Mouse (Mus musculus): ENCODE data around the gene Sepsecs. TPM values are rescaled to one million over a fixed set of nuclear protein-coding genes. Genes with fewer than 3 reads are reported as not detected.
A peak's percentile ranks its signal among the peaks of the same experiment; 100 is the strongest.
"Not testable (repeated sequence)": the region's sequence is repeated elsewhere in the genome, so short reads cannot be mapped to it uniquely, and the experiment has no call there.

The Sepsecs gene
- polyA plus RNA-seq (2012; rRNA removed): 6.3 and 10.8 TPM in 2 replicates

DNA sequence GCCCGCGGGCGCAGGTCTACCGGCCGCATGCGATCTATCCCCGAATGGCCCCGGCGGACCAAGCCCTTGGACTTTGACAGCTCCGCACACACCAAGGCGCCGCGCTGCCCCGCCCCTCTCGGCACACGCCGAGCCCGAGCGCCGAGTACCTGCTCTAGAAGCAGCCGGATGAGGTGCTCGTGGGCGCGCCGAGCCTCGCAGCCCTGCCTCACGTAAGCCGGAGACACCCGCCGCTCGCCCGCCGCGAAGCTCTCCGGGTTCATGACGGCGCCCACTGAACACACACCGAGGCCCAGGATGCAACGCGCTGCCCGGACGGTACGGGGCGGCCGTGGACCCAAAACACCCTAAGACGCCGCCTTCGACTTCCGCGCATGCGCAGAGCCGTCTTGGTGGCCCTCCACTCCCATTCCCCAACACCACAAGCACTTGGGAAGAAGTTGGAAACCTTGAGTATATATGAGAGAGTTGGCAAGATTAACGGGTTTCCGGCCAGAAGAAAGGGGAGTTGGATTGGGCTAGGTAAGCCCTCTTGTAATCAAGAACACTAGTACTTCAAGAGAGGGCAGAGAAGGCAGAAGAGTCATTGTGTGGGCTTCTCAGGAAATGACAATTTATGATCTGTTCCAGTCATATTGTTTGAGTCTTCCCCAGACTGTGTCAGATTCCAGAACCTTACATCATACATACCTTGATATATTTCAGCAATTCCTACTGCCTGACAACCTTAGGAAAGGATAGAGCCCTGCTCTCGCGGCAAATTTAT is at the start of gene Sepsecs:
TSS of gene Sepsecs (minus strand) at position 283 of the 766 bp plus-strand sequence.
- 5% methylated on average over 56 of the region's 56 CpGs for WGBS
- DNase-seq (ENCODE audit: low read depth, low spot score): peak; percentile 60

DNA sequence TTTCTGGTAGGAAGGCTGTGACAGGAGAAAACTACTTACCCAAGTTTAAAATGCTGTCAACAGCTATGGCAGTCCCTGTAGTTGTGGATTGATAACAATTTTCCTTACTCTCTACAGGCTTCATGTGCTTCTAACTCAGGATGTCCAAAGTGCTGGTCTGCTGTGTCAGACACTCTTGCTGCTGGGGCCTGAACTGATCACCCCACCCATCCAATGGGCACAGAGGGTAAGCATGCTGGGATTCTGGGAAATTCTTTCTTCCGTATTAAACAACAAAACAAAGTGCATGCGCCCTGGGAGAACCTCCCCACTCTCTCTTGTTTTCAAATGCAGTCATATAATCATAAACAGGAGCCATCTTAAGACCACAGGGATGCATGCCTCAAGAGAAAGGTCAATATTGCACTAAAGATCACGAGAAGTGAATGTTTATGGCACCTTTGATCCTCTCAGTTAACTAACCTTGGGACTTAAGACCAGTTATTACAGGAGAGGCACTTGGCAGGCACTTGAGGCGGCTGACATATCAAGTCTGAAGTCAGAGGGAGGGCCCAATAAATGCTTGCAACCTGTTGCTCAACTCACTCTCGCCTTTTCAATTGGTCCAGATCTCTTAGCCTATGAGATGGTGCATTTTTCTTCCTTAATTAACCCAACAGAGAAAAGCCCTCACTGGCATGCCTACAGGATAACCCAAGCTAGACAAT is 47.4 kb upstream of the Sepsecs start:
- peak; percentile 86 for DNase-seq (ENCODE audit: low read depth, low spot score)
- WGBS: 29% methylated on average over 5 of the region's 5 CpGs

DNA sequence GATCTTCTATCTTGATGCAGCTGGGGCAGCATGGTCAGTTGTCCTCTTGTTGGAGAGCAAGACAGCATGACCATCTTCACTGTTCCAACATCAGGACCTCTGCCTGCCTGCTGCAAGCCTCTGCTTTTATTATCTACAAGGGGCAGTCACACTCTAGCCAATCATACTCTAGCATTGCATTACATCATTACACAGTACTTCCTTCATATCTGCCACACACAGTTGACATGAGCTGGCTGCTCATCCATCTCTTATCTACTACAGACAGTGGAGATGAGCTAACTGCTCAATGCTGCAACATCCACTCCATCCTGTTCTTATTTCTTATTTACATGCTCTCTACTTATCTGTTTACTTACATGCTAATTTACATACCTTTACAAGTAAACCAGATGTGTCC is 43.2 kb upstream of the Sepsecs start:
- no peak for DNase-seq (ENCODE audit: low read depth, low spot score)

DNA sequence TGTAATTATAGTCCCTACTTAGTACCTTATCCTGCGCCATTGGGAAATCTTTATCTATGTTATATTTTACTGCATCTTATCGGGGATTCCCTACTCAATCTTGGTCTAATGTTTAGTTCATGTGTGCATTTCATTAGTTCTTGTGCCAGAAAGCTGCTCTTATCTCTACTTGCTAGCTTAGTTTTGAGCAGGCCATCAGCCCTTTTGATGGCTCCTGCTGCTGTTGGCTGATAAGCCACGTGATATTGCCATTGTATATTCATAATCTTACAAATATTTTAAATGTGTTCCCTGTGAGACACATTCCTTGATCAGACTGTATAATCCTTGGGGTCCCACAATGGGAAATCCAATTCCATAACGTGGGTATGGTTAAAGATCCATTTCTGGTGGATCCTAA is 35.1 kb upstream of the Sepsecs start:
- 75% methylated on average over 4 of the region's 4 CpGs for WGBS
- DNase-seq (ENCODE audit: low read depth, low spot score): no peak

DNA sequence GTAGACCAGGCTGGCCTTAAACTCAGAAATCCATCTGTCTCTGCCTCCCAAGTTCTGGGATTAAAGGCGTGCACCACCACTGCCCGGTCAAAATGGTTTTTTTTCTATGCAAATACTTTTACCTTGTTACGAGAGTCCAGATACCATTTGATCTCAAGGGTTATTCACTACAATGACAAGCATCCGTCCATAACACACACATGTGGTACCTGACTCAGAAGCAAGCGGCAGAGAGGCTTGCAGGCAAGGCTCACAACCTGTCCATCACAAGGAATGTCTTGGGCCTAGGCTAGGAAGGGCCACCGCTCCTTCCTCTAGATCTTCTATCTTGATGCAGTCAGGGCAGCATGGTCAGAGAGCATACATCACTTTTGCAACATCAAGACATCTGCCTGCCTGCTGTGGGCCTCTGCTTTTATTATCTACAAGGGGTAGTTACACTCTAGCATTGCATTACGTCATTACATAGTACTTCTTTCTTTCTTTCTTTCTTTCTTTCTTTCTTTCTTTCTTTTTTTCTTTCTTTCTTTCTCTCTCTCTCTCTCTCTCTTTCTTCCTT is 28.5 kb upstream of the Sepsecs start:
- WGBS: 89% methylated on average over 7 of the region's 7 CpGs

DNA sequence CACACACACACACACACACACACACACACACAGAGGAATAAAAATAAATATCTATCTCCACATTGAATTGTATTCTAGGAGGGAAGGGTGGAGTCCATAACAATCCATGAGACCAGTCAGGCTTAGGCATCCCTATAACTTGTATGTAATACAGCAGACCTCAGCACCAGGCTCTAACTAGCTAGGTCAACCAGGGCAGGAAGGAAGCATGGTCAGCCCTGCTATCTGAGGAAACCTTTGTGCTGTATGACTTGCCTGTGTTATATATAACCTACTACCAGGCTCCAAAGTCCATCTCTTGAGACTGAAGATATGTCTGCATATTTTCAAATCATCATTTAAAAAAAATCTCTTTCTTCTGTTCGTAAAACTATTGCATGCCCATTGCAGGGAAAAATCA is 27.8 kb upstream of the Sepsecs start:
- whole genome bisulfite sequencing: 73% methylated on average over 1 of the region's 1 CpGs
- DNase-seq (ENCODE audit: low read depth, low spot score): no peak

More for the DNA sequence above, 28.5 kb upstream of the Sepsecs start:
- not testable (repeated sequence) for DNase-seq (ENCODE audit: low read depth, low spot score)

DNA sequence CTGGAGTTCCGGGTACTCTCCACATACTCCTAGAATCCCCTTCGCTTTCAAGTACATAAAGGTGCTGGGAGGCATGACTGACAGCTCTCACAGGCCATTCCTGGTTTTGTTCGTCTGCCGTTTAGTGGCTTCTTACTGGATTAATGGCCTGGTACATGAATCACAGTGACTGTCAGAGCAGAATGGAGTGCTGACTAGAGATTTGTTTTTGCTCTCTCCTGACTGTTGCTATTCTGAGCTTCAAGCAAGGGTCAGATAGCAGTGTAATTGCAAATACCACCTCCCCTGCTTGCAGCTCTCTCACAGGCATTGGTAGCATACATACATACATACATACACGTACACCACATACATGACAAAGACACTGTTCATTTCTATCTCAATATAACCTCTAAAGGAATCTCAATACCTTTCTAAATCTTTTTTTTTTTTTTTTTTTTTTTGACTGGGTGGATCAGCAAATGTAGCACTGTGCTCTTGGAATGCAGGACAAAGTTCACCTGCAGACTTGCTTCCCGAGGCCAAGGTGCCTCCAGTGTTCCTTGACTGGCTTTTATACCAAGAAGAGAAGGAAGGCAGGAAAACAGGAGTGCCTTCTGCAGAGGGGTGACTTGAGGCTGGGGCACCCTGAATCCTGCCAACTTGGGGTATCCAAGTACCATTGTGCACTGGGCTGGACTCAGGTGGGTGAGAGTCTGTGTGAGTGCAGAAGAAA is 18.4 kb upstream of the Sepsecs start:
- 53% methylated on average over 6 of the region's 6 CpGs for WGBS
- no peak for DNase-seq (ENCODE audit: low read depth, low spot score)

DNA sequence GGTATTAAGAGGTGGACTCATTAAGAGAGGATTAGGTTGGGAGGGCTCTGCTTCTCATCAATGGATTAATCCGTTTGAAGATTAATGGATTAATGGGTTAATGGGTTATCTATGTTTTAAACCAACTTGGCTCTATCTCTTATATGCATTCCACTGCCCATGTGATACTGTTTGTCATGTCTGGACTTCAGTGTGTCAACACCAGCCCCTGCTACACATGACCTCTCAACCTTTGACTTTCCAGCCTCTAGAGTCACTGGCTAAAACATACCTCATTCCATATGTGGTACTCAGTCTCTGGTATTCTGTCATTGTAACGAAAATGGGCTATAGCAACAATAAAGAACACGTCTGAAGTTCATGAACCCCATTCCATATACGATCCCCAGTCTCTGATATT is 11.6 kb upstream of the Sepsecs start:
- WGBS: 74% methylated on average over 4 of the region's 4 CpGs
- no peak for DNase-seq (ENCODE audit: low read depth, low spot score)

DNA sequence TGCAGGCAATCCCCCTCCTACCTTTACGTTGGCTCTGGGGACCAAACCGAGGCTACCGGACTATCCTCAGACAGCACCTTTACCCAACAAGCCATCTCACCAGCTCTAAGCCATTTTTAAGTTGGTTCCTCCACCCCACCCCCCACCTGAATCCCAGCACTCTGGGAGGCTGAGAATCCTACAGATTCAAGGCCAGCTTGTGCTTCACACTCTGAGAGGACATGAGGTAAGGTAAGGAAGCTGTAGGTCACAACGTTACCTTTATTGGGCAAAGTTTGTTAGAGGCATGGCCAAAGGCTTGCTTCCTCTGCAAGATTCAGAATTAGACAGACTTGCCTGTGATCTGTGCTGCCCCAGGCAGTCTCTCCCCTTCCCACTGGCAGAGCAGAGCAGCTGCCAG is 10.7 kb upstream of the Sepsecs start:
- 86% methylated on average over 4 of the region's 4 CpGs for WGBS
- DNase-seq (ENCODE audit: low read depth, low spot score): no peak

DNA sequence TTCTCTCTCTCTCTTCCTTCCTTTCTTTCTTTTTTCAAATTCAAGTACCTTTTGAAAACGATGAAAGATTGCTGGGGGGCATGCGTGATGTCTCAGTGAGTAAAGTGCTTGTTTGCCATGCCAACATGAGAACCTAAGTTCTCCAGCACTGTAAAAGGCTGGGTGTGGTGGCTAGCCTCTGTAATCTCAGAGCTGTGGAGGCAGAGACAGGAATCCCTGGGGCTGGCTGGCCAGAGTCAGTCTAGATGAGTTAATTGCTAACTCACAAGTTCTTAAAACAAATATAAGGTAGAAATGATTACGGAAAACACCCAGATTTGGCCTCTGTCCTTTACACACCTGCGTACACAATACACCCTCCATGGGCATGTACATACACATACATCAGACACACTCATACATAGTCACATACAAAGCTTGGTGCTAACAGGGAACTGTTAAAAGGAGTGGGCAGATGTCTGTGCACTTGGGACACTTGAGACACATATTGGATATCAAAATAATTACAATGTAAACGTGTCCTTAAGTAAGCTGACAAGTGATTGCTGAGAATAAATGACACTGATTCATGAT is 9.1 kb upstream of the Sepsecs start:
- DNase-seq (ENCODE audit: low read depth, low spot score): peak; percentile 48
- WGBS: 34% methylated on average over 5 of the region's 5 CpGs

DNA sequence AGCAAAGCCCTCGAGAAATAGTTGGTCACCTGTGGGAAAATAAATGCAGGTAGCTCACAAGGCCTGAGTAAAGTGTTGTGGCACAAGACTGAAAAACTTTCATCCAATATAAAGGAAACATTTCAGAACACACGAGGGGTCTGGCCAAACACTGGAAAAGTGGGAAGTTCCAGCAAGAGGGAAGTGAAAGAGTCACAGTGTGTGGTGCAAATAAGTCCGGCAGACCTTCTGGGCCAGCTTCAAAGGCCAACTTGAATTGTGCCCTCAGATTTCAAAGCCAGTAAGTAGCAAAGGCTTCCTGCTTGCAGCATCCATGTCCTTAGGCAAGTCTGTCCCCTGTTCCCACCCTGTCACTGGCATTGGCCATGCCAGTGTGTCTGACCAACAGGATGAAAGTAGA is 7.6 kb upstream of the Sepsecs start:
- 81% methylated on average over 3 of the region's 3 CpGs for WGBS
- no peak for DNase-seq (ENCODE audit: low read depth, low spot score)

DNA sequence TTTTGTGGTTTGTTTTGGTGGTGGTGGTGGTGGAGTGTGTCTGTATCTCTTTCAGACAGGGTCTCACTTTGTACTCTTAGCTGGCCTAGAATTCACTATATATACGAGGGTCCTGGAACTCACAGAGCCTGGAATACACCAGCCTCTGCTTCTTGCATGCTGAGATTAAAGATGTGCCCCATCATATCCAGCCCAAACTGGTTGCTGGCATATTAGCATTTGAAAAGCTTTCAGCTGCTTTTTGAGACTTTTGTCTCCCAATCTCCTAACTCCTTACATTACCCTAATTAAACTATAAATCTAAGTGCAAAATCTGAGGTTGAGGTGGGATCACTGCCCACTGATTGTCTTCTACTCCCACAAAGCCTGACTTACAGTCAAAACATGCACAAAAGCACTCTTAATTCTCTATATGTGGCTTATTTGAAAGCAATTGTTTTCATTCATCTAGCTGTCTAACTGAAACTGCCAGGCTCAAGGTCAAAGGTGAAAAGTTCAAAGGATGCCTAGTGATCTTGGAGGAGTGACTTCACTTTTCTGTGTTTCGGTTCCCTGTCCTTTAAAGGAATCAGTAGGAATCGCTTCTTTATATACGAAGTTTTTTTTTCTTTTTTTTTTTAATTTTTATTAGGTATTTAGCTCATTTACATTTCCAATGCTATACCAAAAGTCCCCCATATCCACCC is 5.0 kb upstream of the Sepsecs start:
- DNase-seq (ENCODE audit: low read depth, low spot score): no peak
- WGBS: 77% methylated on average over 4 of the region's 4 CpGs

DNA sequence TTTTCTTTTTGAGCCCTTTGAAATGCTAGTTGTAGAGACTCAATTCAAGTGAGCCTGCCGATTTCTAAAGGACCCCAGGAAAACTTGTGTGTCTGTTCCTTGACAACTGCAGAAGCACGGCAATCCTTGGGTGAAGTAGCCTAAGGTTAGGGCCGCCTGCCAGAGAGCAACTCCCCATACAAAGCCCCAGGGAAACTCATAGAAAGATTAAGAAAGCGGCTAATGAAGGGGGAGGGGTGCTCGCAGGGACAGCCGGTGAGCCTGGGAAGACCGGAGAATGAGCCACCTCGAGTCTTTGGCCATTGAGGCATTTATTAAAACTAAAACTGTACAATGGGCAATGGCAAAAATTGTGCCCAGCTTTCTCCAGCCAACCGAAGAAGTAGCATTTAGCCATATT is 3.8 kb upstream of the Sepsecs start:
- DNase-seq (ENCODE audit: low read depth, low spot score): no peak
- WGBS: 73% methylated on average over 9 of the region's 9 CpGs

DNA sequence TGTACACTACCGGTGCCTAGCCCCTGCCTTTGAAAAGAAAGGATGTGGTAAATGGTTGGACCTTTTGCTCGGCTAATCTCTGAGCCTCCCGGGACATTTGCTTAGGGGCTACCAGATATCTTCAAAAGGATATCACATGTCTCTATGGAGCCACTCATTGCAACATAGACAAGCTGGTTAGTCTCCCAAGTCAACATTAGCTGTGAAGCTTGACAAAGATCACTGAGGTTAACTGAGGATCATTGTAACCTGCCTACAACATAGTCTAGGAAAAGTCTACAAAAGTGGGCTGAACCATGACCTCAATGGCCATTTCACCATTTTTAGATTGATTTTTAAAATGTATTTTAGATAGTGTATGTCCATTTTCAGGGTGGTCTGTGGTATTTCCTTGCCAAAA is 1.2 kb upstream of the Sepsecs start:
- 49% methylated on average over 3 of the region's 3 CpGs for WGBS
- DNase-seq (ENCODE audit: low read depth, low spot score): no peak

DNA sequence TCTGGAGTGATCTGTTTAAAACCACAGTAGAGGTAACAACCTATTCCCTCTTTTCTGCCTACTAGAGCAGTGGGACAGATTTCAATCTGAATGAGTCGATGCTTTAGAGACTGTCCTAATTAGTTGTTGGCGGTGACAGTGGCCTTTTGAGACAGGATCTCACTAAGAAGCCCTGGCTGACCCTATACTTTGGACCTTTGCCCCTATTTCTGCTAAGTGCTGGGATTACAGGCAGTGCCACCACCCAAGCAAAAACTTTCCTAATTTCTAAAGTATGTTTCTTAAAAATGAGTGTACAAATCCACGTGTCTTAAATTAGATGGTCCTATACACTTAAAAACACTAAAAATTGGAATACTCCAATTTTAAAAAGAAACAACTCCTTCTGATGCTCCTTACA is 2.7 kb downstream of the Sepsecs start:
- no peak for DNase-seq (ENCODE audit: low read depth, low spot score)
- 83% methylated on average over 3 of the region's 3 CpGs for WGBS

DNA sequence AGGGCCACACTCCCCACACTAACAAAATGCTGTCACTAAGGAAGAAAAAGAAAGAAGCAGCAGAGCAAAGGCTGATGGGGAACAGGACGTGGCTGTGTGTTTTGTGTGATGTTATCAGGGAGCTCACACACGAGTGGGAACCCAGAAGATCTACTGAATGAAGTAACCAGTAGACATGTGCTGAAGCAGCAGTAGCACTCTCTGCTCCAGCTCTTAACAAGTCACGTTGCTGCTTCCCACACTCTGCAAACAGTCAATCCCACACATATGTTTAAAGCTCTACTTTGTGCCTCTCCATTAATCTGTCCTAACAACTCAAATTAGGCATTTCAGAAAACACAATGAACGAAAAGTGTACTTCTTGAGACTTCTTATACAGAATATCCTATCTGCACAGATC is 11.6 kb downstream of the Sepsecs start:
- no peak for DNase-seq (ENCODE audit: low read depth, low spot score)

DNA sequence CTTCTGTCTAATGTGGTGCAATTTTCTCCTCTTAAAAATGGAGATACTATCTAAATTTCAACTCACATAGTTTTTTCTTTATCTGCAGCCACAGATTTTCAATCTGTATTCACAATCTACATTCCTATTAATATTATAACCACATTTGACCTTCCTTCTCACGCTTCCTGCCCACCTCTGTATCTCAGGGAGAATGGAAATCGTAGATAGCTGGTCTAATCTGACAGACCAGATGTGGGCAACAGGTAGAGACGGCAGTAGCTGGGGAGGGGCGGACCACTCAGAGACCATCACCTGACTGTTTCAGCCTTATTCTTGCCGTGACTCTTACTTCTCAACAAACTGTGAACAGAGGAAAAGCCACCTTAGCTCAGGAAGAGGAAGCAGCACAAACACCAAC is 12.2 kb downstream of the Sepsecs start:
- 89% methylated on average over 5 of the region's 5 CpGs for WGBS
- no peak for DNase-seq (ENCODE audit: low read depth, low spot score)

More for the DNA sequence above, 11.6 kb downstream of the Sepsecs start:
- 79% methylated on average over 4 of the region's 4 CpGs for WGBS

DNA sequence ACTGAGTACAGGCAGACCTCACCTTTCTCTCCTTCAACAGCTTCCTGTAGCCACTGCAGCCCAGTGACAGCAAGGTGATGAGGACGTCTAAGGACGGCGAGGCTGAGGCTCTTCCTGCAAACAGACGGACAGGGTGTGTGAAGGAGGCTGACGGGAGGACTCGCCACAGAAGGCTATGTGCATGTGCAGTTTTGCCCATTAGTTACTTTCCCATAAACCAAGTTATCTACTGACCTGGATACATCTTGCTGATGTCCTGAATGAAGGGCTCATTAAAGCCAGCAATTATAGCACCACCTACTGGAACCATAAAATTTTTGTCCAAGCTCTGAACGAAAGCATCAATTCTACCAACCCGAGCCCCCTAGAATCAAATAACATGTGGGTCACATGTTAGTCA is 13.5 kb downstream of the Sepsecs start:
- WGBS: 77% methylated on average over 8 of the region's 8 CpGs
- no peak for DNase-seq (ENCODE audit: low read depth, low spot score)

DNA sequence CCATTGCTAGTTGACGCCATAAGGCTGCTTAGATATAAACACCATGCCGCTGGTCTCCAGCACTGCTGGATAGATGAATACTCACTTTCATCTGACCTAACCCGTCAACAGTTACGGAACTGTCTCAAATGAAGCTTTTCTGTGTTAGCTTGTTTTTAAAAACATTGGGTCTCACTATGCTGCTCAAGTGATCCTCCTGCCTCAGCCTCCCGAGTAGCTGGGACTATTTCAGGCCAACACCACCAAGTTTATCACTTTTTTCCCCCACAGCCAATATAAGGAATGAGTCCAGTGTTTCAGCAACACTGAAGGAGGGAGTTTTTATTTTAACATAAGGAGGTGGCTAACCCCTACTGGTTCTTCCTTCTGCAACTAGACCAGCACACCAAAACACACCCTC is 14.5 kb downstream of the Sepsecs start:
- no peak for DNase-seq (ENCODE audit: low read depth, low spot score)
- 94% methylated on average over 5 of the region's 5 CpGs for WGBS
